Mouse (Mus musculus): ENCODE data around the gene Gbp2. TPM values are rescaled to one million over a fixed set of nuclear protein-coding genes. Genes with fewer than 3 reads are reported as not detected.

Gbp2 gene
- 3.1 and 4.8 TPM in 2 replicates for polyA plus RNA-seq (2012; rRNA removed)

GRCm38 (mm10) chr3:142620111-142620955 is at the start of gene Gbp2:
Gbp2 (plus strand) TSS chr3:142620602.

GRCm38 (mm10) chr3:142594547-142594946 is 25.9 kb upstream of the Gbp2 start, which contains the start of gene Gbp2b:
Gbp2b (plus strand) TSS chr3:142594847.

Other genes with a start within 250 kb of the Gbp2 start
- gene Pdlim5, start 224.9 kb upstream of the Gbp2 start, polyA plus RNA-seq (2012; rRNA removed): 14.8 and 15.6 TPM in 2 replicates
- gene Gbp5, start 126.6 kb upstream of the Gbp2 start, polyA plus RNA-seq (2012; rRNA removed): 0.90 and 1.2 TPM in 2 replicates
- gene Gbp7, start 90.3 kb upstream of the Gbp2 start, polyA plus RNA-seq (2012; rRNA removed): 4.5 and 5.1 TPM in 2 replicates
- gene Gbp3, start 60.6 kb upstream of the Gbp2 start, polyA plus RNA-seq (2012; rRNA removed): 6.9 and 8.5 TPM in 2 replicates
- gene Gbp2b, start 25.8 kb upstream of the Gbp2 start, polyA plus RNA-seq (2012; rRNA removed): 0.02 and 0.07 TPM in 2 replicates
- gene Kyat3, start 80.4 kb downstream of the Gbp2 start, polyA plus RNA-seq (2012; rRNA removed): 52.0 and 58.5 TPM in 2 replicates
- gene Gtf2b, start 144.4 kb downstream of the Gbp2 start, polyA plus RNA-seq (2012; rRNA removed): 62.6 and 77.1 TPM in 2 replicates